Mouse (Mus musculus): ENCODE results near the gene Boc.

GRCm38 (mm10) chr16:44502895-44503575, 55.7 kb downstream of the Boc start:
- no peak for TF ChIP-seq POLR2A (IDR thresholded peaks at IDR 0.05; ENCODE audit: borderline replicate concordance, low read depth, low read length)
- TF ChIP-seq CTCF (IDR thresholded peaks at IDR 0.05; ENCODE audit: low read depth, low read length), result no peak

Measured in bone marrow macrophage, adult 2 months (primary cell).